Mouse (Mus musculus) cerebellum, adult 9-11 months (tissue): ENCODE measurements at regions not wholly inside any gene's neighbourhood (a gene's known extent, or its start where the extent isn't known, plus 50 kb on each side); places are given as distances from the start of the nearest gene placed in this dataset.

ENCODE experiments used
- DNase-seq: peaks from one replicate; pipeline ENCODE4 v3.0.0; 2022

GRCm38 (mm10) chrX:68313486-68313885, 364.9 kb upstream of the Fmr1 start:
- DNase-seq = peak; percentile 66
